Mouse (Mus musculus): ENCODE measurements at regions not wholly inside any gene's neighbourhood (a gene's known extent, or its start where the extent isn't known, plus 50 kb on each side); places are given as distances from the start of the nearest gene placed in this dataset.

DNA sequence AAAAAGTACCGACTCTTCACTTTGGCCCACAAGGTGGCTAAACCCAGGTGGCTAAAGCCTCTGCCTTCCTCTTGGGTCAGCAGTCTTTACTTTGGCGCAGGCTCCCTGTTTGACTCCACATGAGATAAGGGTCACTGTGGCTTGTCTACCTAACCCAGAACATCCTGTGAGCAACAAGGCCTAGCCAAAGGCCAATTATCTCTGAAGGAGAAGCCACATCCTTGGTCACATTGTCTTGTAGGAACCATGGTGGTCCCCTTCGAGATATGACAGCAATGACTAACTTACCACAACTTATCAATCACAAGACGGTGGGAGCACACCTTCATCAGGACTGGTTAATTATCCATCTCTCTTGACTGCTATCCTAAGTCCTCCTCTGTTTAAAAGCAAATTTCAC is 73.3 kb upstream of the Pja1 start:
- TF ChIP-seq MAX (IDR thresholded peaks at IDR 0.05) (no peak), CTCF (IDR thresholded peaks at IDR 0.05; ENCODE audit: control insufficient read depth, insufficient read depth, insufficient read length) (no peak), USF1 (IDR thresholded peaks at IDR 0.05; ENCODE audit: low read depth) (no peak), MYOG (IDR thresholded peaks at IDR 0.05; ENCODE audit: control insufficient read depth, extremely low read depth, insufficient read length) (no peak), CEBPB (IDR thresholded peaks at IDR 0.05; ENCODE audit: low read depth) (no peak), MYOD1 (IDR thresholded peaks at IDR 0.05; ENCODE audit: control insufficient read depth, insufficient read length, low read depth) (no peak), FOSL1 (IDR thresholded peaks at IDR 0.05; ENCODE audit: insufficient read depth, low read length, poor library complexity, severe bottlenecking) (no peak)

All from C2C12 (cell line).